Mouse (Mus musculus) G1E (cell line): ENCODE data around the gene Il20rb.

ENCODE experiments used
- CTCF ChIP-seq: IDR thresholded peaks from 2 replicates; pipeline ENCODE4 v1.5.1; 2012; ENCODE audit warnings: low read depth, low read length, inconsistent platforms, mixed read lengths
- GATA1 ChIP-seq: IDR thresholded peaks from 2 replicates; pipeline ENCODE4 v1.6.1; 2012; ENCODE audit warnings: borderline replicate concordance, low read length, inconsistent platforms, mixed read lengths
- GATA2 ChIP-seq: IDR thresholded peaks from 2 replicates; pipeline ENCODE4 v1.6.1; 2012; ENCODE audit warnings: low read depth, low read length, inconsistent platforms, borderline replicate concordance
- POLR2AphosphoS5 ChIP-seq: IDR thresholded peaks from 2 replicates; pipeline ENCODE4 v1.6.1; 2012; ENCODE audit warnings: low read depth, low read length, inconsistent platforms; ENCODE audit not compliant: insufficient replicate concordance
- TAL1 ChIP-seq: conservative IDR thresholded peaks from 2 replicates; pipeline ENCODE4 v1.6.1; 2012; ENCODE audit warnings: low read depth, low read length, inconsistent platforms, mixed read lengths

- TF ChIP-seq CTCF: no peak
- TF ChIP-seq TAL1: no peak
- TF ChIP-seq GATA2: no peak
- no peak for TF ChIP-seq GATA1
- TF ChIP-seq POLR2AphosphoS5: no peak
Observed at GRCm38 (mm10) chr9:100471605-100471953, 15.0 kb downstream of the Il20rb start.
